Mouse (Mus musculus): Measurements from ENCODE around the gene B230118H07Rik.

- TF ChIP-seq CTCF (conservative IDR thresholded peaks at IDR 0.05; ENCODE audit: insufficient read depth, insufficient read length, low read depth, low read length) (no peak), POLR2A (IDR thresholded peaks at IDR 0.05; ENCODE audit: low read depth, low read length) (no peak)
Observed at GRCm38 (mm10) chr2:101563206-101563605, 86.1 kb downstream of the B230118H07Rik start.
